Mouse (Mus musculus): ENCODE data around the gene Syne2. TPM values are rescaled to one million over a fixed set of nuclear protein-coding genes. Genes with fewer than 3 reads are reported as not detected.

Syne2 gene
- total RNA-seq, 1 experiment: 15.0 TPM

DNA sequence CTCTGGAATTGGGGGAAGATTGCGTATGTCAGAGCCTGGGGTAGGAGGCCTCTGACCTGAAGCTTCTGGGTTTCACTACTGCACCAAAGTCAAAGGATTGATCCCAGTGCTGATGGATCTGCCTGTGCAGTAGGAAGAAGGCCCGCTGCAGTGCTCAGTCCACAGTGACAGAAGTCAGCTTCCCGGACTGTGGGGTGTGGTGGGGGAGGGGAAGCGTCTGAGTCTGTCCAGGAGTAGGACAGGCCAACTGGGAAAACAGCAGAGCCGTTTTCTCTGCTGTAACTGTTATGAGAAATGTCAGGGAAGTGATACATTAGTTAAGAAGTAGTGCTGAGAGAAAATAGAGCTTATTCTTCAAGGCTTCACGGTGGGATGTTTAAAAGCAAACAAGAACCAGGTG is 4.2 kb downstream of the Syne2 start:
- no peak overlapping the region for H3K27ac ChIP-seq (ENCODE audit: insufficient read depth, low read depth, low read length, poor library complexity, severe bottlenecking)
- no peak overlapping the region for H3K9ac ChIP-seq (ENCODE audit: insufficient read depth, low read depth, low read length, poor library complexity, severe bottlenecking)
- no peak for DNase-seq (ENCODE audit: low read depth, low spot score)
- TF ChIP-seq ZNF384 (IDR thresholded peaks at IDR 0.05; ENCODE audit: low read depth, low read length): no peak
- TF ChIP-seq ZC3H11A (IDR thresholded peaks at IDR 0.05; ENCODE audit: borderline replicate concordance, low read depth, low read length): no peak
- no peak for TF ChIP-seq HCFC1 (IDR thresholded peaks at IDR 0.05; ENCODE audit: borderline replicate concordance, insufficient read depth, low read length)
- TF ChIP-seq MAFK (IDR thresholded peaks at IDR 0.05; ENCODE audit: insufficient read depth, low read depth, low read length): no peak
- TF ChIP-seq CHD2 (IDR thresholded peaks at IDR 0.05; ENCODE audit: low read depth, low read length): no peak
- no peak overlapping the region for H3K4me3 ChIP-seq (ENCODE audit: insufficient read depth in 1 of 2, low read depth in 1 of 2, low read length in 2 of 2, poor library complexity in 1 of 2, severe bottlenecking in 1 of 2)
- H3K4me1 ChIP-seq (ENCODE audit: control insufficient read depth in 2 of 2, insufficient read depth in 2 of 2, low read length in 2 of 2, poor library complexity in 1 of 2): peaks cover 2 to 5% of the 10 kb centered on the region in 2 experiments; a peak in 2 of 4 replicates
- H3K9me3 ChIP-seq (ENCODE audit: control insufficient read depth, insufficient read depth, low read depth, low read length): no peaks in the 10 kb centered on the region
- in situ Hi-C loops (cut with MboI; ENCODE audit: low sequenced_read_pairs in 2 of 2, unreplicated experiment in 2 of 2): no loop called here
- no peaks in the 10 kb centered on the region for H3K36me3 ChIP-seq (ENCODE audit: control insufficient read depth, insufficient read depth, low read length, poor library complexity, severe bottlenecking)

DNA sequence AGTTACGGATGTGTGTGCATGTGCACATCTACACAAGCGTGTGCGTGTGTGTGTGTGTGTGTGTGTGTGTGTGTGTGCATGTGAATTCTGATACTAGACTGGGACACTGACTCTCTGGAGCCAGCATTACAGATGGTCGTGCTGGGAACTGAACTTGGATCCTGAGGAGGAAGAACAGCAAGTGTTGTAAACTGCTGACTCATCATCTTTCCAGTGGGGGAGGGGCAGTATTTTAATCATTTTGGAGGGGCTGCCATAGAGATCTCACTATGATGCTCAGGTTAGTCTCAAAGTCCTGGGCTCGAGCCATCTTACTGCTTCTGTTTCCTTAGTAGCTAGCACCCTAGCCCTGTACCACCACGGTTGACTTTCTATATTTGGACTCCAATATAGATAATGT is 5.5 kb downstream of the Syne2 start:
- TF ChIP-seq MAFK (IDR thresholded peaks at IDR 0.05; ENCODE audit: insufficient read depth, low read depth, low read length) (peak; percentile 99), CHD2 (IDR thresholded peaks at IDR 0.05; ENCODE audit: low read depth, low read length) (no peak)
- H3K9me3 ChIP-seq (ENCODE audit: control insufficient read depth, insufficient read depth, low read depth, low read length): no peaks in the 10 kb centered on the region
- H3K9ac ChIP-seq (ENCODE audit: insufficient read depth, low read depth, low read length, poor library complexity, severe bottlenecking): no peak overlapping the region
- H3K4me3 ChIP-seq (ENCODE audit: insufficient read depth in 1 of 2, low read depth in 1 of 2, low read length in 2 of 2, poor library complexity in 1 of 2, severe bottlenecking in 1 of 2): no peak overlapping the region
- in situ Hi-C loops (cut with MboI; ENCODE audit: low sequenced_read_pairs in 2 of 2, unreplicated experiment in 2 of 2): no loop called here
- no peak overlapping the region for H3K27ac ChIP-seq (ENCODE audit: insufficient read depth, low read depth, low read length, poor library complexity, severe bottlenecking)
- no peak for DNase-seq (ENCODE audit: low read depth, low spot score)
- H3K4me1 ChIP-seq (ENCODE audit: control insufficient read depth in 2 of 2, insufficient read depth in 2 of 2, low read length in 2 of 2, poor library complexity in 1 of 2): peaks cover 0 to 5% of the 10 kb centered on the region in 2 experiments; a peak in 1 of 4 replicates
- H3K36me3 ChIP-seq (ENCODE audit: control insufficient read depth, insufficient read depth, low read length, poor library complexity, severe bottlenecking): no peaks in the 10 kb centered on the region

DNA sequence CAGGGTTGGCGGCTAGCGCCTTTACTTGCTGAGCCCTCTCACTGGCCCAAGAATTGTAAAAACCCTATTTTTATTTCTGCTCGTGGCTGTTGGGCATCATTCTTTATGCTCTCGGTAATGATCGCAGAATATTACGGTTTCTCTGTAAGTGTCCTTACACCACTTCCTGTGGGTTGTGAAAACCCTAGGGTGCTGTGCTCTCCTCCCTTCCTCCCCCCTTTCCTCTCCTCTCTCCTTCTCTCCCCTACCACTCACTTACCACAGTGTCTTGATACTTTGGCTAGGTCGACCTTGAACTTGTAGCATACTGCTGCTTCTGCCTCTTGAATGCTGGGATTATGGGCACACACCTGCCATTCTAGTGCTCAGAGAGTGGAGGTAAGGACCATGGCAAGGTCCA is 7.5 kb downstream of the Syne2 start:
- DNase-seq (ENCODE audit: low read depth, low spot score): no peak
- Histone ChIP-seq H3K9me3 (ENCODE audit: control insufficient read depth, insufficient read depth, low read depth, low read length) (no peaks in the 10 kb centered on the region), H3K4me3 (ENCODE audit: insufficient read depth in 1 of 2, low read depth in 1 of 2, low read length in 2 of 2, poor library complexity in 1 of 2, severe bottlenecking in 1 of 2) (no peak overlapping the region), H3K9ac (ENCODE audit: insufficient read depth, low read depth, low read length, poor library complexity, severe bottlenecking) (no peak overlapping the region), H3K27ac (ENCODE audit: insufficient read depth, low read depth, low read length, poor library complexity, severe bottlenecking) (no peak overlapping the region), H3K36me3 (ENCODE audit: control insufficient read depth, insufficient read depth, low read length, poor library complexity, severe bottlenecking) (no peaks in the 10 kb centered on the region), H3K4me1 (ENCODE audit: control insufficient read depth in 2 of 2, insufficient read depth in 2 of 2, low read length in 2 of 2, poor library complexity in 1 of 2) (no peaks in the 10 kb centered on the region; a peak in 1 of 4 replicates)
- in situ Hi-C loops (cut with MboI; ENCODE audit: low sequenced_read_pairs in 2 of 2, unreplicated experiment in 2 of 2): no loop called here
- TF ChIP-seq ZC3H11A (IDR thresholded peaks at IDR 0.05; ENCODE audit: borderline replicate concordance, low read depth, low read length) (no peak), ZNF384 (IDR thresholded peaks at IDR 0.05; ENCODE audit: low read depth, low read length) (no peak), CHD2 (IDR thresholded peaks at IDR 0.05; ENCODE audit: low read depth, low read length) (no peak), MAFK (IDR thresholded peaks at IDR 0.05; ENCODE audit: insufficient read depth, low read depth, low read length) (no peak)

DNA sequence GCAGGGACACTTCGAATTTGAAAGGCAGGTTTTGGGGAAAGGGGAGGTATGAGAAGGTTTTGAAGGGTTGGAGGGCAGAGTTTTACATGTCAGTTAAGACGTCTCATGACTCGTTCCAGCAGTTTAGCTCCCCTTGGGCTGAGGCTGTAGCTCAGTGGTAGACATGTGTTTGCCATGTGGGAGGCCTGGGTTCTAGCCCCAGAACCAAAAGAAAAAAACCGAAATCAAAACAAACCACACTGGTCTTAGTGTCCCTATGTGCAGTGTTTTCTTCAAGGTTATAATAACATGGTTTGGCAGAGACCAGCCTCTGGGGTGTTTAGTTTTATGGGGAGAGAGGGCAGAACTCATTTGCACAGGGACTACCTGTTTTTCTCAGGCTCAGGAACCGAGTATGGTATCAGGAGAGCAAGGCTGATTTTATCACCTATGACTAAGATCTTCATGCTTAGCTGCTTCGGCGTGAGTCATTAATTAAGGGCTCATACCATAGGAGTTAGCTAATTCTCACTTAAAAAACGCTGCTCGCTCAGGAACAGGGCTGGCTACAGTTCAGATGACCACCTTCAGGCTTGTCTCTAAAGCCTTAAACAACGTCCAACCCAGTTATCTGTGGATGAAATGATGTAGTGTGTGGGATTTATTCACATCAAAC is 8.9 kb downstream of the Syne2 start:
- H3K27ac ChIP-seq (ENCODE audit: insufficient read depth, low read depth, low read length, poor library complexity, severe bottlenecking): no peak overlapping the region
- H3K9ac ChIP-seq (ENCODE audit: insufficient read depth, low read depth, low read length, poor library complexity, severe bottlenecking): no peak overlapping the region
- H3K9me3 ChIP-seq (ENCODE audit: control insufficient read depth, insufficient read depth, low read depth, low read length): no peaks in the 10 kb centered on the region
- in situ Hi-C loops (cut with MboI; ENCODE audit: low sequenced_read_pairs in 2 of 2, unreplicated experiment in 2 of 2): no loop called here
- no peaks in the 10 kb centered on the region; a peak in 1 of 4 replicates for H3K4me1 ChIP-seq (ENCODE audit: control insufficient read depth in 2 of 2, insufficient read depth in 2 of 2, low read length in 2 of 2, poor library complexity in 1 of 2)
- no peak overlapping the region for H3K4me3 ChIP-seq (ENCODE audit: insufficient read depth in 1 of 2, low read depth in 1 of 2, low read length in 2 of 2, poor library complexity in 1 of 2, severe bottlenecking in 1 of 2)
- no peaks in the 10 kb centered on the region for H3K36me3 ChIP-seq (ENCODE audit: control insufficient read depth, insufficient read depth, low read length, poor library complexity, severe bottlenecking)
- DNase-seq (ENCODE audit: low read depth, low spot score): no peak
- TF ChIP-seq HCFC1 (IDR thresholded peaks at IDR 0.05; ENCODE audit: borderline replicate concordance, insufficient read depth, low read length) (no peak), CHD2 (IDR thresholded peaks at IDR 0.05; ENCODE audit: low read depth, low read length) (no peak), MAFK (IDR thresholded peaks at IDR 0.05; ENCODE audit: insufficient read depth, low read depth, low read length) (no peak), ZNF384 (IDR thresholded peaks at IDR 0.05; ENCODE audit: low read depth, low read length) (no peak), ZC3H11A (IDR thresholded peaks at IDR 0.05; ENCODE audit: borderline replicate concordance, low read depth, low read length) (no peak)

DNA sequence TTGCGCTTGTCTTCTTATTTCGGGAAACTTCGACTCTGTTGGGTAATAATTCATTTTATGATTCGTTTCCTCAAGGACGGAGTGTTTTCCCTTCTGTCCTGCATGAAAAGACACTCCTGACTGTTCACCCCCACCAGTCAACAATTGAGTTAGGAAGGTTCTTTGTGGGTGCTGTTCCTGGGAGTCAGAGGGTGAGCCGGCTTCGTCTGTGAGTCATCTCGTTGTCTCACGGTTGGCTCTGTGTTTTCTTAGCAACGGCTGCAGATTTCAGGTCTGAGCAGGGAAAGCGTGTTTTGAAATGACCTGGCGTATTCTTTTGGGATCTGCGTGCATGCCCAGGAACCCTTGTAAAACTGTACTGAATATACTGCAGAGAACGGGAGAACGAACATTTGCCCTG is 9.8 kb downstream of the Syne2 start:
- Histone ChIP-seq H3K4me3 (ENCODE audit: insufficient read depth in 1 of 2, low read depth in 1 of 2, low read length in 2 of 2, poor library complexity in 1 of 2, severe bottlenecking in 1 of 2) (no peak overlapping the region), H3K4me1 (ENCODE audit: control insufficient read depth in 2 of 2, insufficient read depth in 2 of 2, low read length in 2 of 2, poor library complexity in 1 of 2) (no peaks in the 10 kb centered on the region; a peak in 1 of 4 replicates), H3K27ac (ENCODE audit: insufficient read depth, low read depth, low read length, poor library complexity, severe bottlenecking) (no peak overlapping the region), H3K9ac (ENCODE audit: insufficient read depth, low read depth, low read length, poor library complexity, severe bottlenecking) (no peak overlapping the region), H3K9me3 (ENCODE audit: control insufficient read depth, insufficient read depth, low read depth, low read length) (no peaks in the 10 kb centered on the region), H3K36me3 (ENCODE audit: control insufficient read depth, insufficient read depth, low read length, poor library complexity, severe bottlenecking) (no peaks in the 10 kb centered on the region)
- DNase-seq (ENCODE audit: low read depth, low spot score): no peak
- in situ Hi-C loops (cut with MboI; ENCODE audit: low sequenced_read_pairs in 2 of 2, unreplicated experiment in 2 of 2): no loop called here
- no peak for TF ChIP-seq ZC3H11A (IDR thresholded peaks at IDR 0.05; ENCODE audit: borderline replicate concordance, low read depth, low read length)
- no peak for TF ChIP-seq HCFC1 (IDR thresholded peaks at IDR 0.05; ENCODE audit: borderline replicate concordance, insufficient read depth, low read length)
- no peak for TF ChIP-seq CHD2 (IDR thresholded peaks at IDR 0.05; ENCODE audit: low read depth, low read length)
- TF ChIP-seq MAFK (IDR thresholded peaks at IDR 0.05; ENCODE audit: insufficient read depth, low read depth, low read length): no peak
- no peak for TF ChIP-seq ZNF384 (IDR thresholded peaks at IDR 0.05; ENCODE audit: low read depth, low read length)

Data from ES-E14 (cell line).